Mouse (Mus musculus): ENCODE data around the gene Supt3. TPM values are rescaled to one million over a fixed set of nuclear protein-coding genes. Genes with fewer than 3 reads are reported as not detected.

Gene Supt3
- polyA plus RNA-seq, 1 experiment from 2014 or later, result 27.0 TPM

DNA sequence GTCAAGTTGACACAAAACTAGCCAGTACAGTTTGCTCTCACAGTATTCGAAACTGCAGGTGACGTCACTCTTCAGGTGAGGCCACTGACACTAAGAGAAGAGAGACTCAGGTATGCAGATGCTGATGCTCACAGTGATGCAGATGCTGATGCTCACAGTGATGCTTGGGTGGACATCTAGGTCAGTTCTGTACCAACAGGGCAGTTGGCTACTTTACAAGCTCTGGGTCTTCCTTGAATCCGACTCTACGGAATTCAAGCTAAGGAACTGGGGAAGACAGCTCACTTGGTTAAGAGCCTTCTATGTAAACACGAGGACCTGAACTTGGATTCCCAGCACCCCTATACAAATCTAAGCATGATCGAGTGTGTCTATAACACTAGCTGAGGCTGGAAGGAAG, 359.5 kb downstream of the Supt3 start:
- ATAC-seq (ENCODE audit: low FRiP score) (no peak), DNase-seq (ENCODE audit: low spot score, missing footprints) (no peak)
- no peaks in the 10 kb centered on the region for H3K9me3 ChIP-seq (ENCODE audit: control insufficient read depth, low read length)
- H3K4me2 ChIP-seq, result no peak overlapping the region
- H3K4me1 ChIP-seq (ENCODE audit: control insufficient read depth, insufficient read depth, low read length), result no peaks in the 10 kb centered on the region
- H3K36me3 ChIP-seq (ENCODE audit: control insufficient read depth, insufficient read depth, low read length), result no peaks in the 10 kb centered on the region
- H3K4me3 ChIP-seq (ENCODE audit: low read depth, low read length), result no peak overlapping the region
- H3K27me3 ChIP-seq (ENCODE audit: control insufficient read depth, insufficient read depth, low read length), result no peaks in the 10 kb centered on the region
- H3K27ac ChIP-seq (ENCODE audit: low read depth, low read length), result no peak overlapping the region
- 89% methylated on average over 6 of the region's 6 CpGs for WGBS
- no peak overlapping the region for H3K9ac ChIP-seq (ENCODE audit: low read length)

DNA sequence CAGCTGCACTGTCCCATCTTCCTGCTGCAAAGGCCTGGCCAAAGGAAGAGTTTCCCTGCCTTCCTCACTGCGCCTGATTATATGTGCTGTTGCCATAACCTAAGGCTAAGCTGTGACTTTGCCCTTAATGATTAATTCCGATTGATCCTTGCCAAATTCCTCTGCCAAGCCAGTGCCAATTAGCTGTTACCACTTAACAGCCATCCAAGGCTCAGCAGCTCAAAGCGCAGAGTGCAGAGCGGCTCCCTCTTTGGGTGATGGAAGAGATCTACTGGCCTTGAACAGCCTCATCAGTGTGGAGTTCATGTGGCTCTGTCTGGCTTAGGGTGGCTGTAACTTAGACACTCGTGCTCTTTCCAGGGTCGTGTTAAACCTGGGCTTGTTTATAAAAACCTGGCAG, 366.1 kb downstream of the Supt3 start:
- H3K36me3 ChIP-seq (ENCODE audit: control insufficient read depth, insufficient read depth, low read length), result no peaks in the 10 kb centered on the region
- no peak for DNase-seq (ENCODE audit: low spot score, missing footprints)
- no peak overlapping the region for H3K9ac ChIP-seq (ENCODE audit: low read length)
- no peak overlapping the region for H3K4me2 ChIP-seq
- no peak overlapping the region for H3K27ac ChIP-seq (ENCODE audit: low read depth, low read length)
- ATAC-seq (ENCODE audit: low FRiP score), result no peak
- no peaks in the 10 kb centered on the region for H3K4me1 ChIP-seq (ENCODE audit: control insufficient read depth, insufficient read depth, low read length)
- H3K4me3 ChIP-seq (ENCODE audit: low read depth, low read length), result no peak overlapping the region
- no peaks in the 10 kb centered on the region for H3K9me3 ChIP-seq (ENCODE audit: control insufficient read depth, low read length)
- no peaks in the 10 kb centered on the region for H3K27me3 ChIP-seq (ENCODE audit: control insufficient read depth, insufficient read depth, low read length)
- WGBS, result 89% methylated on average over 6 of the region's 6 CpGs

DNA sequence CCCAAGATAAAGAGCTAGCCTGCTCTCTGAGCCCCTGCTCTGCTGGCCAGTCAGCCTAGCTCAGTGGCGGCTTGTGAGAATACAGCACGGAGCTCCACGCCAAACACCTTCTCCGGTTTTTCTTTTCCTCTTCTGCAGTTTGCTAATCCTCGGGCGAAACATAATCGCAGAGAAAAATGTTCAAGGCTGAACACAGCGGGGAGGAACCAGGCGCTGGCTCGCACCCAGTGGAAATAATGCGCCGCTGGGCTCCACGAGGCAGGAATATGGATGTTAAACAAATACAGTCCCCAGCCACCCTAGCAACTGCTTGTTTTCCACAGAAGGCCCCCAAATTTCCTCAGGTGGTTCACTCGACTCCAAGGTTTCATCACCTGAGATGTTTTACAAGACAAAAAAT, 367.7 kb downstream of the Supt3 start:
- H3K27me3 ChIP-seq (ENCODE audit: control insufficient read depth, insufficient read depth, low read length), result no peaks in the 10 kb centered on the region
- no peak overlapping the region for H3K27ac ChIP-seq (ENCODE audit: low read depth, low read length)
- H3K9ac ChIP-seq (ENCODE audit: low read length), result no peak overlapping the region
- H3K4me3 ChIP-seq (ENCODE audit: low read depth, low read length), result no peak overlapping the region
- no peaks in the 10 kb centered on the region for H3K4me1 ChIP-seq (ENCODE audit: control insufficient read depth, insufficient read depth, low read length)
- H3K36me3 ChIP-seq (ENCODE audit: control insufficient read depth, insufficient read depth, low read length), result no peaks in the 10 kb centered on the region
- no peaks in the 10 kb centered on the region for H3K9me3 ChIP-seq (ENCODE audit: control insufficient read depth, low read length)
- no peak for ATAC-seq (ENCODE audit: low FRiP score)
- H3K4me2 ChIP-seq, result no peak overlapping the region
- DNase-seq (ENCODE audit: low spot score, missing footprints), result no peak
- 91% methylated on average over 14 of the region's 14 CpGs for WGBS

DNA sequence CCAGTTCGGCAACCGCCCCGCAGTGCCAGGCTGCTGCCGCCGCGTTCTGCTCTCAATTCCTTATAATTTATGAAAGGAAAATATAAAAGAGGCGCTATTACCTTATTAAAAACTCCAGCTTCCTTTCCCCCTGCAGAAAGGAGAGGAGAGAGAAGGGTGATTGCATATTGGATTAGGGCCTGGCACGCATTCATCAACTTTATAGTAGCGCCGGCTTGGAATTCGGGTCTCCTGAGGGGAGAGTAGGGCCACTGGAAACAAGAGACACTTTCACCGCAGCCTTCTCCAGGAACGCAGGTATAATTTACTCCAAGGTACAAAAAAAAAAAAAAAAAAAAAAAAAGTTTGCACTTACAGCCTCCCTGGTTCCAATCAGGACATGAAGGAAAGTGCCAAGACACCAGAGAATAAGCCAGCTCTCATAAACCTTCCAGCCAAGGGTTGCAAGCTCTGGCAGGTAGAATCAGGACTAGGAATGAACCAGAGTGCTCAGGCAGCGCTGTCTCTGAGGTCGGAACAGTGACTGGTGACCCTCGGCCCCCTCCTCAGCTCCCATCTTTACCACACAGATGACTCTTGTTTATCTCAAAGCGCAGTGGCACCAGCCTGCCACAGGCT, 374.5 kb downstream of the Supt3 start:
- no peaks in the 10 kb centered on the region for H3K36me3 ChIP-seq (ENCODE audit: control insufficient read depth, insufficient read depth, low read length)
- 90% methylated on average over 17 of the region's 17 CpGs for WGBS

DNA sequence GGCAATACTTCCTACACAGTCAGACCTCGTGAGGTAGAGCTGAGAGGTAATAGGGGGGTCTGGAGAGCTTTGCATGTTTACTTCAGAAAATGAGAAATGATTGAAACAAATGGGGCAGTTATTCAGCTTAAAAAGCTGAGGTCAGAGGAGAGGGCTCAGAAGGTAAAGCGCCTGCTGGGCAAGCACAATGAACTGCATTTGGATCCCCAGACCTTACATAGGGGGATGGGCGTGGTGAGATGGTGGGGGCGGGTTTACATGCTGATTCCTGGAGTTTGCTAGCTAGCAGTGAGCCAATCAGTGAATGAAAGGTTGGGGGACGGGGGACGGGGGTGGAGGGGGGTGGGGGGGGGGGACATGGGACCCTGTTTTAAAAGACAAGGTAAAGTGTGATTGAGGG, 376.8 kb downstream of the Supt3 start:
- ATAC-seq (ENCODE audit: low FRiP score), result no peak
- H3K9ac ChIP-seq (ENCODE audit: low read length), result no peak overlapping the region
- H3K9me3 ChIP-seq (ENCODE audit: control insufficient read depth, low read length), result no peaks in the 10 kb centered on the region
- H3K4me3 ChIP-seq (ENCODE audit: low read depth, low read length), result no peak overlapping the region
- no peaks in the 10 kb centered on the region for H3K4me1 ChIP-seq (ENCODE audit: control insufficient read depth, insufficient read depth, low read length)
- H3K27ac ChIP-seq (ENCODE audit: low read depth, low read length), result no peak overlapping the region
- no peaks in the 10 kb centered on the region for H3K27me3 ChIP-seq (ENCODE audit: control insufficient read depth, insufficient read depth, low read length)
- H3K4me2 ChIP-seq, result no peak overlapping the region
- WGBS, result 5% methylated on average over 6 of the region's 6 CpGs
- H3K36me3 ChIP-seq (ENCODE audit: control insufficient read depth, insufficient read depth, low read length), result no peaks in the 10 kb centered on the region
- no peak for DNase-seq (ENCODE audit: low spot score, missing footprints)

More for the DNA sequence above, 374.5 kb downstream of the Supt3 start:
- H3K9ac ChIP-seq (ENCODE audit: low read length), result no peak overlapping the region
- no peaks in the 10 kb centered on the region for H3K4me1 ChIP-seq (ENCODE audit: control insufficient read depth, insufficient read depth, low read length)
- H3K27ac ChIP-seq (ENCODE audit: low read depth, low read length), result no peak overlapping the region
- H3K4me3 ChIP-seq (ENCODE audit: low read depth, low read length), result no peak overlapping the region
- H3K9me3 ChIP-seq (ENCODE audit: control insufficient read depth, low read length), result no peaks in the 10 kb centered on the region
- no peak overlapping the region for H3K4me2 ChIP-seq
- ATAC-seq (ENCODE audit: low FRiP score) (no peak), DNase-seq (ENCODE audit: low spot score, missing footprints) (no peak)
- H3K27me3 ChIP-seq (ENCODE audit: control insufficient read depth, insufficient read depth, low read length), result no peaks in the 10 kb centered on the region

DNA sequence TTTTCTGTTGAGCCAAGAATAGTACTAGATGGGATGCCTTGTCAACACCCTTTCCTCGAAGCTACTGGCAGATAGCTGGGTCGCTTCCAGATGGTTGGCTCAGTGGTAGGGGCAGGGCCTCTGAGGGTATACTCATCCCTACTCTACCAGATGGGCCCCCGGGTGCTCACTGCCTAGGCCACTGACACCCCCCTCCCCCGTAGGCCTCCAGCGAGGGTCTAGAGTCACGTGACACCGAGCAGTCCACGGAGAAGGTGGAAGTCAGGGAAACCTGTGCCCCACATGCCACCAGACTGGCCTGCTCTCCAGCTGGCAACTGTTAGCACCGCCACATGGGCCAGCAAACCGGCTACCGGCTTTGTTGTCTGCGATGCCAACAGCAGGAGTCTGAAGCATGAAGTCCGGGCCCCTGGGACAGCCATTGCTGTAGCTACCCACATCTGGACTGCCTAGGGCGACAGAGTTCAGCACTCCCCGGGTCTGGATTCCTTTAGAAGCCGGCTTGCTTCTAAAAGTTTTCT, 381.3 kb downstream of the Supt3 start:
- Histone ChIP-seq H3K4me2 (no peak overlapping the region), H3K9me3 (ENCODE audit: control insufficient read depth, low read length) (no peaks in the 10 kb centered on the region), H3K9ac (ENCODE audit: low read length) (no peak overlapping the region), H3K4me3 (ENCODE audit: low read depth, low read length) (no peak overlapping the region), H3K36me3 (ENCODE audit: control insufficient read depth, insufficient read depth, low read length) (no peaks in the 10 kb centered on the region), H3K27me3 (ENCODE audit: control insufficient read depth, insufficient read depth, low read length) (no peaks in the 10 kb centered on the region), H3K4me1 (ENCODE audit: control insufficient read depth, insufficient read depth, low read length) (no peaks in the 10 kb centered on the region), H3K27ac (ENCODE audit: low read depth, low read length) (no peak overlapping the region)
- 77% methylated on average over 16 of the region's 16 CpGs for WGBS
- ATAC-seq (ENCODE audit: low FRiP score) (no peak), DNase-seq (ENCODE audit: low spot score, missing footprints) (peak; percentile 81)

DNA sequence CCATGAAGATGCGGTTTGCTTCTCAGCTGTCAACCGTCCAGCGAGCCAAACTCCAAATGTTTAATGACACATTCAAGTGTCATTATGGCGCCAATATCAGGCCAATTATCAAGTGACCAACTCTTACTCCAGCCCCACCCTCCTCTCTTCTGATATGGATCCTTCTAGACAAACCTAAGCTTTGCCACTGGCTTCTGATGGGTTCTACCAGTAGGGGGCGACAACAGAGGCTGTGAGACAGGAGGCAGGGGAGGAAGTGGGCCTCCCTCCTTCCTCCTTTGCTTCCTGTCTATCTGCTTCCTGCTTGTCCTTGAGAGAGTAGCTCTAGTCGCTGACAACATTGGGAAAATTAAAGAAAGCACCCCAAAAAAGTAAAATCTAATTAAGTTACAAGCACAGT, 383.7 kb downstream of the Supt3 start:
- no peak overlapping the region for H3K27ac ChIP-seq (ENCODE audit: low read depth, low read length)
- no peaks in the 10 kb centered on the region for H3K27me3 ChIP-seq (ENCODE audit: control insufficient read depth, insufficient read depth, low read length)
- 83% methylated on average over 6 of the region's 6 CpGs for WGBS
- no peak overlapping the region for H3K9ac ChIP-seq (ENCODE audit: low read length)
- no peaks in the 10 kb centered on the region for H3K36me3 ChIP-seq (ENCODE audit: control insufficient read depth, insufficient read depth, low read length)
- H3K4me3 ChIP-seq (ENCODE audit: low read depth, low read length), result no peak overlapping the region
- ATAC-seq (ENCODE audit: low FRiP score) (no peak), DNase-seq (ENCODE audit: low spot score, missing footprints) (peak; percentile 75)
- no peak overlapping the region for H3K4me2 ChIP-seq
- no peaks in the 10 kb centered on the region for H3K4me1 ChIP-seq (ENCODE audit: control insufficient read depth, insufficient read depth, low read length)
- H3K9me3 ChIP-seq (ENCODE audit: control insufficient read depth, low read length), result no peaks in the 10 kb centered on the region

DNA sequence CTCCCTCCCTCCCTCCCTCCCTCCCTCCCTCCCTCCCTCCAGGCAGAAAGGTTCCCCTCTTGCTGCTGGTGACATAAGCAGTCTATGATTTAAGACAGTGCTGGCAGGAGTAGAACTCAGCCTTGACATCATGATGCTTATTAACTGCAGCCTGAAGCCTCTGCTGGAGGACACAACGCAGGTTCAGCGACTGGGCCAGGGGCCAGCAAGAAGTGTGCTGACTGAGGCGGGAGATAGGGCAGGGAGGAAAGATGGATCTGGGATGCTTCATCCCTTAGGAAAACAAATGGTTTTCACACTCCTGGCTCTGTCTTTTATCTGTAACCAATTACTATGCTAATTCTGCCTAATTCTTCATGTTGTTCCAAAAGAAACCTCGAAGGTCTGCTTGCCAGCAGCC, 388.8 kb downstream of the Supt3 start:
- H3K4me3 ChIP-seq (ENCODE audit: low read depth, low read length), result no peak overlapping the region
- H3K36me3 ChIP-seq (ENCODE audit: control insufficient read depth, insufficient read depth, low read length), result no peaks in the 10 kb centered on the region
- DNase-seq (ENCODE audit: low spot score, missing footprints), result peak; percentile 82
- peak; percentile 5; the same call in 1 of the 2 replicates for ATAC-seq (ENCODE audit: low FRiP score)
- no peaks in the 10 kb centered on the region for H3K9me3 ChIP-seq (ENCODE audit: control insufficient read depth, low read length)
- WGBS, result 38% methylated on average over 4 of the region's 4 CpGs
- H3K27me3 ChIP-seq (ENCODE audit: control insufficient read depth, insufficient read depth, low read length), result no peaks in the 10 kb centered on the region
- H3K27ac ChIP-seq (ENCODE audit: low read depth, low read length), result no peak overlapping the region
- no peak overlapping the region for H3K4me2 ChIP-seq
- H3K9ac ChIP-seq (ENCODE audit: low read length), result no peak overlapping the region
- H3K4me1 ChIP-seq (ENCODE audit: control insufficient read depth, insufficient read depth, low read length), result no peaks in the 10 kb centered on the region; the same call in 1 of the 2 replicates

All from midbrain, embryonic 11.5 days (tissue).